Mouse (Mus musculus) liver, embryonic 15.5 days (tissue): ENCODE data around the gene Mmp8. TPM values are rescaled to one million over a fixed set of nuclear protein-coding genes. Genes with fewer than 3 reads are reported as not detected.

Experiments
- ATAC-seq: fragments of 200-750 bp; cut with Nextera tagmentation; 2 replicates; pipeline ENCODE4 v1.8.0; 2017; ENCODE audit warnings: moderate number of reproducible peaks, mild to moderate bottlenecking, moderate library complexity; ENCODE audit not compliant: insufficient read depth
- H3K27ac ChIP-seq: fragments of 300-500 bp; sonication (generic); replicated peaks from 2 replicates; pipeline ENCODE4 v1.5.1; 2015; ENCODE audit warnings: mild to moderate bottlenecking, inconsistent platforms
- H3K27me3 ChIP-seq: fragments of 300-500 bp; sonication (generic); 2 replicates; pipeline ENCODE4 v1.6.1; 2015; ENCODE audit warnings: mild to moderate bottlenecking, inconsistent platforms
- H3K36me3 ChIP-seq: fragments of 300-500 bp; sonication (generic); replicated peaks from 2 replicates; pipeline ENCODE4 v1.6.1; 2015; ENCODE audit warnings: moderate library complexity, mild to moderate bottlenecking, inconsistent platforms
- H3K4me1 ChIP-seq: fragments of 300-500 bp; sonication (generic); replicated peaks from 2 replicates; pipeline ENCODE4 v1.6.1; 2015; ENCODE audit warnings: inconsistent platforms
- H3K4me2 ChIP-seq: fragments of 300-500 bp; sonication (generic); 2 replicates; pipeline ENCODE4 v1.6.1; 2015; ENCODE audit warnings: moderate library complexity, mild to moderate bottlenecking, inconsistent platforms
- H3K4me3 ChIP-seq: fragments of 300-500 bp; sonication (generic); replicated peaks from 2 replicates; pipeline ENCODE4 v1.5.1; 2015; ENCODE audit warnings: mild to moderate bottlenecking, inconsistent platforms
- H3K9ac ChIP-seq: fragments of 300-500 bp; sonication (generic); 2 replicates; pipeline ENCODE4 v1.6.1; 2015; ENCODE audit warnings: moderate library complexity, mild to moderate bottlenecking, inconsistent platforms
- H3K9me3 ChIP-seq: fragments of 300-500 bp; sonication (generic); replicated peaks from 2 replicates; pipeline ENCODE4 v1.6.1; 2016; ENCODE audit warnings: inconsistent platforms
- WGBS: fragments of 180-500 bp; shearing (Covaris S2); methylation state at CpG from one replicate; pipeline ENCODE4 v1.1.7; 2015; ENCODE audit warnings: mixed read lengths; ENCODE audit not compliant: insufficient replicate concordance; 5-methylcytosine and 5-hydroxymethylcytosine counted together
- polyA plus RNA-seq: library from polyadenylated mRNA; unstranded; fragments of >200 nt; fragmentation: Nextera tagmentation; extraction: Ambion mirVana; gene quantifications from 2 replicates; pipeline ENCODE4 v1.2.1, GENCODE M21; 2015

The Mmp8 gene
- polyA plus RNA-seq: 11.0 and 15.2 TPM in 2 replicates

DNA sequence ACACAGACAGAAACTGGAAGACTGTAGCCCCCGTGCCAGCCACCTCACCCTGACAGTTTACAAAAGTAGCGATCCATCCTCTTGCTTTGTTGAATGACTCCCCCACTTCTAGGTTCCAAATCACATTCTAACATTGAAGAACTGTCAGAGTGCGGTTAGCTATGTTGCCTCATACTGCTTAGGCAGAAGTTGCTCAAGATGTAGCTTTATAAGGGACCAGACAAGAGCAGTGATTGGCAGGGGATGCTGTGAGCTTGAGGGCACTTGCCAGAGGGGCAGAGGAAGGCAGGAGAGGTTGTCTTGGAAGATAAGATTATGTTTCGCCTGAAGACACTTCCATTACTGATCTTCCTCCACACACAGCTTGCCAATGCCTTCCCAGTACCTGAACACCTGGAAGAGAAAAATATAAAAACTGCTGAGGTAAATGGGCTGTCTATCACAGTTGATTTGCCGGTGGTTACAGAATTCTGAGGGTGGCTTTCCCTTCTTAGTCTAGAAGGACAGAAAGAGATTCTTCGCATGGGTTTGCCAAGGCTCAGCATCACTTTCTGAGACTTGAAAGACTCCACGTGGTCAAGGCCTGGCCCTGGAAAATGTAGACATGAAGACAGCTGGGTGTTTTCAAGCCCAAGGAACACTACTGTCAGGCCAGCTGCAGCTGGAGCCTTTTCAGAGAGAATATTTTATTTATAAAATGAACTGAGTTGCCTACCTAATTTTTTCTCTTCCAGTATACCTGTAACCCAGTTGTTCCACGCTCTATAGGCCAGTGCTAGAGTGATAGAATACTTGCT, at the start of gene Mmp8:
TSS of gene Mmp8 (plus strand) at position 236 of the 797 bp plus-strand sequence.
- no peak within 1 kb of the TSS for H3K4me2 ChIP-seq
- H3K4me1 ChIP-seq: no peaks in the 10 kb centered on the region
- no peak within 1 kb of the TSS for H3K9ac ChIP-seq
- 52% methylated on average over 8 of the region's 8 CpGs for WGBS
- H3K27ac ChIP-seq: no peak within 1 kb of the TSS
- no peaks in the 10 kb centered on the region for H3K27me3 ChIP-seq
- no peaks in the 10 kb centered on the region for H3K36me3 ChIP-seq
- H3K4me3 ChIP-seq: no peak within 1 kb of the TSS
- no peak for ATAC-seq
- H3K9me3 ChIP-seq: no peaks in the 10 kb centered on the region

DNA sequence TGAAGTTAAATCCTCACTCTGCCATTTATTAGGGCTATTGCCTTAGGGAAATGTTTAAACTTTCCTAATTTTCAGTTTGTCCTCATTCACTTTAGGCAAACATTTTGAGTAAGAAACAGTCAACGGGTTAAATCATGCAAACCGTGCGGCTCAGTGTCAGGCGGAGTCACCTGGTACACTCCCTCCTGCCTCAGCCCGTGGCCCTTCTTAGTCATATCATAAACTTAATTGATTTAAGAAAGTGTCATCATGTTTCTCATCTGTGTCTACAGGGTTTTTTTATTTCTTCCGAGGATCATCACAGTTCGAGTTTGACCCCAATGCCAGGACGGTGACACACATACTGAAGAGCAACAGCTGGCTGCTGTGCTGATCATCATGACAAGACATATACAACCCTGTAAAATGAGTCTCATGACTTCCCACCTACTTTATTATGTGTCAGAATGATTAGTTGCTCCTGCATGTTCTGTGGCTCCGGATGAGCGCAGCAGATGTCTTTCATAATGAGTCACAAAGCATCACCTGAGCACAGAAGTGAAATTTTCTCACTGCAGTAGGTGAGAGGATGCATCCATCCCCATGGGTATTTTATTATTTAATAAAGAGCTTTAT, 48.5 kb upstream of the Mmp8 start:
- WGBS: 70% methylated on average over 10 of the region's 10 CpGs
- Histone ChIP-seq H3K9me3 (no peaks in the 10 kb centered on the region), H3K4me1 (no peaks in the 10 kb centered on the region), H3K36me3 (no peaks in the 10 kb centered on the region), H3K4me2 (no peak overlapping the region), H3K9ac (no peak overlapping the region), H3K27me3 (no peaks in the 10 kb centered on the region), H3K4me3 (no peak overlapping the region), H3K27ac (no peak overlapping the region)
- no peak for ATAC-seq

DNA sequence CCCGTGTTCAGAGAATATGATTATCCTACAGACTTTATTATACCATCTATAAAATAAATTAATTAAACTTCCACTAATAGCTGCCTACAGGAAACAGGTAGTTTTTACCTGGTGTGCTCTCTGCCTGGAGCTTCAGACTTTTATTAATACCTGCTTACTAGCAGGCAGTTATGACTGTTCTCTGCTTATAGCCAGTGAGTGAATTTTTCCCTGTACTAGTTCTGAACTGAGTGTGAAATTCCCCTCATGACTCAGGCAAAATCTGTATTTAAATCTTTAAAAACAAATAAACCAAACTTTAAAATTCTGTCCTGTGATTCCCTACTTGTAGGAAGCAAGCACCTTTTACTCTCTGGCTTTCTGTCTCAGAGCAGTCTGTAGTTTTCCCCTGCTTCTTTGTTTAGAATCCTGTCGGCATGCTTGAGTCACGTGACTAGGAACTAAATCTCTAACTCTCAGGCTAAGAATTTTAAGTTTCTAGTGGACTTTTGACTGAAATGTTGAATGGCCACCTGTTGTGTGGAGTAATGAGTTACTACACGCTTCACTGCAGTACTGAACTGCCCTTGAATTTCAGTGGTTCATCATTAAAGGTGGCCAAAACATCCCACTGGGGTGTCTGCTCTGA, 40.2 kb upstream of the Mmp8 start:
- Histone ChIP-seq H3K9ac (no peak overlapping the region), H3K27me3 (no peaks in the 10 kb centered on the region), H3K4me2 (no peak overlapping the region), H3K36me3 (no peaks in the 10 kb centered on the region), H3K27ac (no peak overlapping the region), H3K4me3 (no peak overlapping the region), H3K9me3 (no peaks in the 10 kb centered on the region), H3K4me1 (no peaks in the 10 kb centered on the region)
- WGBS: 58% methylated on average over 4 of the region's 4 CpGs
- no peak for ATAC-seq

DNA sequence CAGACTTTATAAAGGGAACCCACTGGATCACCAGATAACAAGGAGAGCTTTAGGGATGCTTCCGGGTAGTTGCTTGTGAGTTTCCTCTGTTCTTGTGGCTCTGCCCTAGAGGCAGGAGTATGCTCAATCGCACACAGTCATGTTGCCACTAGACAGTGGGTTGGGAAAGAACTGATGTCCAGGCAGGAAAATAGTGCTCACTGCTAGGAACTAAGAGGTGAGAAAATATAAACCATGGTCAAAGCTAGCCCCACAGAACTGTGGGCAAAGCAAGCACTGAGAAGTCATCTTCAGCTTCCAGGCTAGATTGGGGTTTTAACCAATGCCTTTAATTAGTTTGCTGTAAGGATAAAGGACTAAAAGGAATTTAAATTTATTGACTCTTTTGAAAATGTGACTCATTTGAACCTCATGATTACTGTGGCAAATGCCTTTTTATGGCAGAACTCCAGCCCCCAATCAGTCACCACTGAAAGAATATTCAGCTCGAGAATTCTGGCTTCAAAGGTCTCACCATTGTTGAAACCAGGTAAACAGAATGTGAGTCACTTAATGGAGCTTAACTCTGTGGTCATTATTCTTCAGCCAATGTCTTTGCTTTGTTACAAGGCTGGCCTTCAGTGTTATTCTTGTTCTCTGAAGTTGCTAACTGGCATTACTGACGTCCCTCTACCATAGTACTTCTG, 31.9 kb upstream of the Mmp8 start:
- Histone ChIP-seq H3K4me1 (no peaks in the 10 kb centered on the region), H3K4me2 (no peak overlapping the region), H3K9ac (no peak overlapping the region), H3K27ac (no peak overlapping the region), H3K4me3 (no peak overlapping the region), H3K9me3 (no peaks in the 10 kb centered on the region), H3K36me3 (no peaks in the 10 kb centered on the region), H3K27me3 (no peaks in the 10 kb centered on the region)
- WGBS: 49% methylated on average over 4 of the region's 4 CpGs
- no peak for ATAC-seq

DNA sequence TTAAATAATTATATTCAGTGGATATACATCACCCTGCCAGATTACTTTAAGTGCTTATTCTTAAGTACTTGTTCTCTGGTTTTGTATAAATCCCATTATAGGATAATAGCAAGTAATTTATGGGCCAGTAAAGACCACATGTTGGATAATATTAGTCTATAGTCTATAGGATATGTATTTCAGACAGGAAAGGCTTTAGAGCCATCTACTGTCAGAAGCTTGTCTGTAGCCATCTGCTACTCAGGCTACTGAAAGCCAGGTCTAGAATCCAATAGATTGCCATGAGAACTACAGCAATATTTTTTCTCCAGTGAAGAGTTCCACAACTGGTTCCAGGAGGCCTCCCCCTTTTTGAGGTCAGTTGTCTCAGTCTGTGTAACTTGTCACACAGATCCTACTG, 15.5 kb upstream of the Mmp8 start:
- H3K9ac ChIP-seq: no peak overlapping the region
- no peak overlapping the region for H3K4me3 ChIP-seq
- H3K4me1 ChIP-seq: no peaks in the 10 kb centered on the region
- no peak overlapping the region for H3K27ac ChIP-seq
- no peaks in the 10 kb centered on the region for H3K27me3 ChIP-seq
- no peak for ATAC-seq
- no peaks in the 10 kb centered on the region for H3K36me3 ChIP-seq
- no peak overlapping the region for H3K4me2 ChIP-seq
- H3K9me3 ChIP-seq: no peaks in the 10 kb centered on the region

DNA sequence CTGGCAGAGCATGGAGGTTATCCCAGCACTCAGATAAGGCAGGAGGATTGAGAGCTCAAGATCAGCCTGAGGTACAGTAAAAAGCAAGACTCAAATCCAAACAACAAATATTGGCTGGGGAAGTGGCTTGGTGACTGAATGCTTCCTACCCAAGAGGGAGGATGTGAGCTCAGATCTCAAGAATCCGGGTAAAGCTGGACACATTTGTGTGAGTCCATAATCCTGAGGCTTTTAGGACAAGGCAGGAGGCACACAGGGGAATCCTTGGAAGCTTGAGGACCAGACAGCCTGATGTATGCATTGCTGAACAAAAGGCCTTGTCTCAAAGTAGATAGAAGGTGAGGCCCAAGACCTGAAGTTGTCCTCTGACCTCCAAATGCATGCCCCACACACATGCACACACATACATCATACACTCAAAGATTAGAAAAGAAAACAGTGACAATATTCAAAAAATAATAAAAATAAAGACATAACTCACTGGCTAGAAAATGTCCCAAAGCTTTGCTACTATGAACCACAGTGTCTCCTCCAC, 13.3 kb upstream of the Mmp8 start:
- H3K9ac ChIP-seq: no peak overlapping the region
- no peak overlapping the region for H3K27ac ChIP-seq
- WGBS: 37% methylated on average over 1 of the region's 1 CpGs
- H3K4me1 ChIP-seq: no peaks in the 10 kb centered on the region
- H3K4me3 ChIP-seq: no peak overlapping the region
- no peaks in the 10 kb centered on the region for H3K27me3 ChIP-seq
- ATAC-seq: no peak
- H3K4me2 ChIP-seq: no peak overlapping the region
- H3K9me3 ChIP-seq: no peaks in the 10 kb centered on the region
- H3K36me3 ChIP-seq: no peaks in the 10 kb centered on the region

DNA sequence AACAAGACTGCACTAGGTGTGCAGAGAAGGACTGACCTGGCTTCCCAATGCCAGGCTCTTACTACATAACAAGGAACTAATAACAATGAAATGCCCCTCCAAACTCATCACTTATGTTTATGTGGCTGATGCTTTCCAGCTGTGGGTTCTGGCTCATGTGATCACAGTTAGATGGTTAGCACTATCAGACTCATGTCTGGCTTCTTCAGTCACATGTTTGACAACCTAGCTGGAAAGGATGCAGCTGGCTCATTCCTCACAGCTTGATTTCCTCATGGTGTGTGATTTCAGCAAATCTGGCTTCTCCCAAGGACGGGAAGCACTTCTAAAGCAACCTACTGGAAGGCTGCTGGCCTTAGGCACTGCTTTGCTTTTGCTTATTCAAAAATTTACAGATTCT, 12.8 kb upstream of the Mmp8 start:
- no peak for ATAC-seq
- H3K4me1 ChIP-seq: no peaks in the 10 kb centered on the region
- no peaks in the 10 kb centered on the region for H3K9me3 ChIP-seq
- WGBS: 35% methylated on average over 1 of the region's 1 CpGs
- H3K4me3 ChIP-seq: no peak overlapping the region
- no peaks in the 10 kb centered on the region for H3K36me3 ChIP-seq
- H3K27ac ChIP-seq: no peak overlapping the region
- H3K4me2 ChIP-seq: no peak overlapping the region
- no peaks in the 10 kb centered on the region for H3K27me3 ChIP-seq
- no peak overlapping the region for H3K9ac ChIP-seq

DNA sequence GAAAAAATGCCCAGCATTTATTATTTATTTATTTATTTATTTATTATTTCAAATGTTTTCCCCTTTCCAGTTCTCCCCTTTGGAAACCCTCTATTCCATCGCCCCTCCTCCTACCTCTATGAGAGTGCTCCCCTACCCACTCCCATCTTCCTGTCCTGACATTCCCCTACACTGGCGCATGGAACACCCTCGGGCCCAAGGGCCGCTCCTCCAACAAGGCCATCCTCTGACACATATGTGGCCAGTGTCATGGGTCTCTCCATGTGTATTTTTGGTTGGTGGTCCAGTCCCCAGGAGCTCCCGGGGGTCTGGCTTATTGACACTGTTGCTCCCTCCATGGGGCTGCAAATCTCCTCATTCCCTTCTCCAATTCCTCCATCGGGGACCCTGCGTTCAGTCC, 12.3 kb upstream of the Mmp8 start:
- no peak overlapping the region for H3K4me3 ChIP-seq
- no peaks in the 10 kb centered on the region for H3K36me3 ChIP-seq
- no peak for ATAC-seq
- no peak overlapping the region for H3K4me2 ChIP-seq
- no peaks in the 10 kb centered on the region for H3K4me1 ChIP-seq
- 74% methylated on average over 7 of the region's 7 CpGs for WGBS
- no peaks in the 10 kb centered on the region for H3K27me3 ChIP-seq
- no peaks in the 10 kb centered on the region for H3K9me3 ChIP-seq
- H3K27ac ChIP-seq: no peak overlapping the region
- H3K9ac ChIP-seq: no peak overlapping the region

DNA sequence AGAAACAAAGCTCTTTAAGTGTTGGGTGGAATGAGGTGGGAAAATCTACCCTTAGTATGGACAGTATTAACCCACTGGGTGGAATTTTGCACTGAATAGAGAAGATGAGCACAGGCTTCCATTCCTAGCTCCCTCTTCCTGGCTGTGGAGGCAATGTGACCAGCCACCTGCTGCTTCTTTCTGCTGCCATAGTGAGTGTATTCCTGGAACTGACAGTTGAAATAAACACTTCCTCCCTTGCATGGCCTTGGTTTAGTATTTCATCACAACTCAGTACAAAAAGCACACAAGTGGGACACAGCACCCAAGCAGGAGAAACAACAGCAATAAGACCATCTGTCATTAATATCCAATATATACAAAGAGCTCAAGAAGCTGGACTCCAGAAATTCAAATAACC, 6.3 kb upstream of the Mmp8 start:
- H3K27ac ChIP-seq: no peak overlapping the region
- H3K27me3 ChIP-seq: no peaks in the 10 kb centered on the region
- H3K4me3 ChIP-seq: no peak overlapping the region
- no peak overlapping the region for H3K4me2 ChIP-seq
- H3K9ac ChIP-seq: no peak overlapping the region
- no peak for ATAC-seq
- no peaks in the 10 kb centered on the region for H3K4me1 ChIP-seq
- no peaks in the 10 kb centered on the region for H3K36me3 ChIP-seq
- H3K9me3 ChIP-seq: no peaks in the 10 kb centered on the region

DNA sequence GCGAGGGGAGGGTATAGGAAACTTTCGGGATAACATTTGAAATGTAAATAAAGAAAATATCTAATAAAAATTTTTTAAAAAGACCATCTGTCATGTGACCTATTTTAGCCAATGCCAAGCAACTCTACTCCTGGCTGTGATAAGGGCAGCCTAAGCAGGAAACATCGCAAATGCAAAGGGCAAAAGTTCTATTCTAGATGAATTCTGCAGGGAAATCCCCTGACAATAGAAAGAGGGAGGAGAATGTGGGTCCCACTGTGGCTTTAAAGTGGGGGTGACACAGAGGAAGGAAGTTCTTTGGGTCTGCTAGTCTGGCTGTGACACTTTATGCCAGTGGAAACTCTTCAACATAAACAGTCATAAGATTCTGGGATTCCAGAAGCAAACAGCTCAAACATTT, 4.7 kb upstream of the Mmp8 start:
- WGBS: 44% methylated on average over 3 of the region's 3 CpGs
- no peaks in the 10 kb centered on the region for H3K27me3 ChIP-seq
- no peak for ATAC-seq

DNA sequence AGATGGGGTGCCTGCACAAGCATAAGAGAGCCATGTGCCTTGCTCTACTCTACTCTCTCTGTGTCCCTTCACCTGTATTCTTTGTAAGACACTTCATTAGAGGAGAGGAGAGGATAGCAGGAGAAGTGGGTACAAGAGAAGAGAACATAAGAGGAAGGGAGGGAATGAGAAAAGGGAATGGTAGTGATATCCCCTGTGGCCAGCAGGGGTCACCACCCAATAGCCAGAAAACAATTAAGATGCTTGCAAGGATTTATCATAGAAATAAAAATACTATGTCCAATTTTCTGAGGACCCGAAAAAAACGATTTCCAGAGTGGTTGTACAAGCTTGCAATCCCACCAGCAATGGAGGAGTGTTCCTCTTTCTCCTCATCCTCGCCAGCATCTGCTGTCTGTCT, 3.9 kb upstream of the Mmp8 start:
- Histone ChIP-seq H3K4me2 (no peak overlapping the region), H3K9ac (no peak overlapping the region), H3K27ac (no peak overlapping the region), H3K27me3 (no peaks in the 10 kb centered on the region), H3K36me3 (no peaks in the 10 kb centered on the region), H3K9me3 (no peaks in the 10 kb centered on the region), H3K4me3 (no peak overlapping the region), H3K4me1 (no peaks in the 10 kb centered on the region)
- 26% methylated on average over 3 of the region's 3 CpGs for WGBS
- ATAC-seq: no peak

More for the DNA sequence above, 4.7 kb upstream of the Mmp8 start:
- H3K4me2 ChIP-seq: no peak overlapping the region
- H3K4me1 ChIP-seq: no peaks in the 10 kb centered on the region
- H3K36me3 ChIP-seq: no peaks in the 10 kb centered on the region
- no peak overlapping the region for H3K9ac ChIP-seq
- no peak overlapping the region for H3K4me3 ChIP-seq
- H3K9me3 ChIP-seq: no peaks in the 10 kb centered on the region
- no peak overlapping the region for H3K27ac ChIP-seq
